Mouse (Mus musculus) small intestine, adult 2 months (tissue): ENCODE results near the gene Shh. TPM values are rescaled to one million over a fixed set of nuclear protein-coding genes. Genes with fewer than 3 reads are reported as not detected.
A peak's percentile ranks its signal among the peaks of the same experiment; 100 is the strongest.

Source experiments
- H3K27ac ChIP-seq: fragments of 200-500 bp; 2 replicates; pipeline ENCODE4 v1.5.1; 2012; ENCODE audit warnings: low read depth, low read length, control low read depth, inconsistent platforms; ENCODE audit not compliant: insufficient read depth
- H3K27me3 ChIP-seq: fragments of 200-500 bp; 2 replicates; pipeline ENCODE4 v1.6.1; 2012; ENCODE audit warnings: mild to moderate bottlenecking, moderate library complexity, low read length, inconsistent platforms; ENCODE audit not compliant: control insufficient read depth, insufficient read depth
- H3K36me3 ChIP-seq: fragments of 200-500 bp; 2 replicates; pipeline ENCODE4 v1.6.1; 2012; ENCODE audit warnings: mild to moderate bottlenecking, low read length, control low read depth, inconsistent platforms; ENCODE audit not compliant: control insufficient read depth, insufficient read depth
- H3K4me1 ChIP-seq: fragments of 200-500 bp; 2 replicates; pipeline ENCODE4 v1.6.1; 2012; ENCODE audit warnings: low read length, inconsistent platforms, mixed read lengths; ENCODE audit not compliant: control insufficient read depth, insufficient read depth, insufficient read length
- H3K4me3 ChIP-seq: fragments of 200-500 bp; 2 replicates; pipeline ENCODE4 v1.5.1; 2012; ENCODE audit warnings: low read depth, mild to moderate bottlenecking, control low read depth, inconsistent platforms, low read length, moderate library complexity
- CTCF ChIP-seq: fragments of 200-500 bp; IDR thresholded peaks from 2 replicates; pipeline ENCODE4 v1.5.1; 2012; ENCODE audit warnings: low read depth, mild to moderate bottlenecking, control low read depth, inconsistent platforms, low read length, moderate library complexity, mixed read lengths; ENCODE audit not compliant: insufficient replicate concordance, insufficient read length; ENCODE audit errors: extremely low read depth
- POLR2A ChIP-seq: fragments of 200-500 bp; IDR thresholded peaks from 2 replicates; pipeline ENCODE4 v1.6.1; 2012; ENCODE audit warnings: low read depth, mild to moderate bottlenecking, control low read depth, inconsistent platforms, low read length, moderate library complexity
- WGBS: fragments of 180-500 bp; shearing (Covaris S2); methylation state at CpG from one replicate; pipeline ENCODE4 v1.1.7; 2018; 5-methylcytosine and 5-hydroxymethylcytosine counted together
- polyA plus RNA-seq: library from polyadenylated mRNA; depleted of rRNA; stranded (reverse); fragments of >200 nt; gene quantifications from 2 replicates; pipeline ENCODE4 v1.2.3, GENCODE M21; 2012

The Shh gene
- polyA plus RNA-seq, 1 experiment: 0.56 TPM

DNA sequence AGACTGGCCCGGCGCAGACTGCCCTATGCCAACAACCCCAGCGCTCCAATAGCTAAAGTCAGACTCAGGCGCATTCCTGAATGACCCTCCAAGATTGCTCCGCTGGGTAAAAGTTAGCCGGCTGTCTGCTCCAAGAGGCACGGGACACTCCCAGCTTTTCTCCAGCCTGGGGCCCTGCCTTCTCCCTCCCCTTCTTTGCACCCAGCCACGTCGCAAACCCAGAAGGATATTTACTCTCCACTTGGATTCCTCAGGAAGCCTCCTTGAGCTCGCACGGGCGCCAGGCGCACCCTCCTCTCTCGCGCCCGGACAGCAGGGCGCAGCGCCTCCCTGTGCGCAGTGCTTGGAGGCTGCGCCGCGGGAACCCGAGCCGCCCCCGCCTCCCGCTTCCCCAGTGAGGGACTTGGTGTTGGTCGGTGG lies 8.2 kb downstream of the Shh start:
- H3K4me1 ChIP-seq: peaks cover 7% of the 10 kb centered on the region
- H3K27ac ChIP-seq: no peak overlapping the region
- peaks cover 26% of the 10 kb centered on the region for H3K27me3 ChIP-seq
- 2% methylated on average over 27 of the region's 27 CpGs for WGBS
- peak overlapping the region; percentile 31 for H3K4me3 ChIP-seq
- TF ChIP-seq POLR2A (no peak), CTCF (no peak)
- no peaks in the 10 kb centered on the region for H3K36me3 ChIP-seq

DNA sequence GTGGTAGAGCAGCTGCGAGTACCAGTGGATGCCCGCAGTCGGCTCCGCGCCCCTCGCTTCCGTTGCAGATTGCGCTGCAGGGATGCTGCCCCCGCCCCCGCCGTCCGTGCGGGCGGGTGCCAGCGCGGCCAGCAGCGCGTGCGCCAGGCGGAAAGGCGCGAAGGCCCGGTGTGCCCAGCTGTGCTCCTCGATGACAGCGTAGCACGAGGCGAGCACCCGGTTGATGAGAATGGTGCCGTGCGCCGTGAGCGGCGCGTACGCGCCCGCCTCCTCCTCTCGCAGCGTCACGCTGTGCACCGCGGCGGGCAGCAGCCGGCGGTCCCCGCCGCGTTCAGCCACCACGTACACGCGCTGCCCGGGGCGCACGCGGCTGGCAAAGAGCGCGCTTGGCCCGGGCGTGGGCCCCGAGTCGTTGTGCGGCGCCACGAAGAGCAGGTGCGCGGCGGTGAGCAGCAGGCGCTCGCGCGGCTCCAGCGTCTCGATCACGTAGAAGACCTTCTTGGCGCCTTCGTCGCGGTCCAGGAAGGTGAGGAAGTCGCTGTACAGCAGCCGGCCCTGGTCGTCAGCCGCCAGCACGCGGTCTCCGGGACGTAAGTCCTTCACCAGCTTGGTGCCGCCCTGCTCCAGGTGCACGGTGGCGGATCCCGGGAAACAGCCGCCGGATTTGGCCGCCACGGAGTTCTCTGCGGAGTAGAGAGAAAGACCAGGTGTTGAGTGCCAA lies 9.0 kb downstream of the Shh start:
- WGBS: 6% methylated on average over 95 of the region's 95 CpGs
- no peaks in the 10 kb centered on the region for H3K36me3 ChIP-seq
- H3K4me3 ChIP-seq: peak overlapping the region; percentile 31
- peaks cover 7% of the 10 kb centered on the region for H3K4me1 ChIP-seq
- peaks cover 26% of the 10 kb centered on the region for H3K27me3 ChIP-seq
- TF ChIP-seq POLR2A (no peak), CTCF (no peak)
- H3K27ac ChIP-seq: no peak overlapping the region

GRCm38 (mm10) chr5:28456366-28456765 lies 10.7 kb downstream of the Shh start:
- H3K4me1 ChIP-seq: peaks cover 7% of the 10 kb centered on the region
- H3K27ac ChIP-seq: no peak overlapping the region
- WGBS: 90% methylated on average over 1 of the region's 1 CpGs
- no peaks in the 10 kb centered on the region for H3K36me3 ChIP-seq
- TF ChIP-seq CTCF: no peak
- no peak for TF ChIP-seq POLR2A
- H3K27me3 ChIP-seq: peaks cover 26% of the 10 kb centered on the region
- H3K4me3 ChIP-seq: no peak overlapping the region

GRCm38 (mm10) chr5:28455721-28456120 lies 11.3 kb downstream of the Shh start:
- no peaks in the 10 kb centered on the region for H3K36me3 ChIP-seq
- no peak overlapping the region for H3K4me3 ChIP-seq
- H3K27me3 ChIP-seq: peaks cover 26% of the 10 kb centered on the region
- 93% methylated on average over 5 of the region's 5 CpGs for WGBS
- no peak overlapping the region for H3K27ac ChIP-seq
- no peak for TF ChIP-seq CTCF
- no peak for TF ChIP-seq POLR2A
- H3K4me1 ChIP-seq: peaks cover 7% of the 10 kb centered on the region

DNA sequence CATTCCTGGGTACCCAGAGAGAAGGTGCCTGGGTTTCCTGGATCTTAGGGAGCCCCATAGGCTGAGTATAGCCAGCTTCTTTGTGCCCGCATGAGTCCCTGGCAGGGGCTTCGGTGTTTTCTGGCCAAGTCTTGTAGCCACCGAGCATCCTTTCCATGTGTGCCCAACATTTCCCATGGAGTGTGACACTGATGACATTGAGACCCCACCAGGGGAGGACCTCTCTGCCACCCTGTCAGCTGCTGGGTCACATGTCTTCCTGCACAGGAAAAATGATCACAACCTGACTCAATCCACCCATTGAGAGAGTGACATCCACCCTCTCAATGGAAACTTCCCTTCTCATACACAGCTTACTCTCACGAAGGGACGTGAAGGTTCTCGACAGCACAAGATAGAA lies 12.5 kb downstream of the Shh start:
- TF ChIP-seq POLR2A (no peak), CTCF (no peak)
- Histone ChIP-seq H3K27ac (no peak overlapping the region), H3K27me3 (peaks cover 14% of the 10 kb centered on the region), H3K36me3 (no peaks in the 10 kb centered on the region), H3K4me3 (no peak overlapping the region), H3K4me1 (peaks cover 7% of the 10 kb centered on the region)
- WGBS: 90% methylated on average over 6 of the region's 6 CpGs

DNA sequence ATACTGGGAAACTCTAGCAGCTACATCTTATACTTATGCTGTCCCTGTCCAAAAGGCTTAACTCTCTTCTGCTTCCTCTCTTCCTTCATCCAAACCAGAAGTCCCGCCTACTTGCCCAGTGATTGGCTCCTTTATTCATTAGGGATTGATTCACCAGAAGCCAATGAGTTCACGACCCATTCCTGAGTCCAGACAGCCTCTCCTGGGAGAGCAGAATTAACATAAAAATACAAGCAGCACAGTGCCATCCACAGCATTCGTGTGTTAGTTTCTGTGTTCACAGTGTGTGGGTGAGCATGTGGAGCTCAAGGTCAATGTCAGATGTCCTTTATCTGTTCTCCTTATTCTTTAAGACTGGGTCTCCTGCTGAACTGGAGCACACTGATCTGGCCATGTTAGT lies 13.5 kb downstream of the Shh start:
- Histone ChIP-seq H3K36me3 (no peaks in the 10 kb centered on the region), H3K4me3 (no peak overlapping the region), H3K27me3 (peaks cover 8% of the 10 kb centered on the region), H3K4me1 (peaks cover 7% of the 10 kb centered on the region; the same call in 1 of the 2 replicates), H3K27ac (no peak overlapping the region)
- WGBS: 69% methylated on average over 3 of the region's 3 CpGs
- TF ChIP-seq POLR2A (no peak), CTCF (no peak)

DNA sequence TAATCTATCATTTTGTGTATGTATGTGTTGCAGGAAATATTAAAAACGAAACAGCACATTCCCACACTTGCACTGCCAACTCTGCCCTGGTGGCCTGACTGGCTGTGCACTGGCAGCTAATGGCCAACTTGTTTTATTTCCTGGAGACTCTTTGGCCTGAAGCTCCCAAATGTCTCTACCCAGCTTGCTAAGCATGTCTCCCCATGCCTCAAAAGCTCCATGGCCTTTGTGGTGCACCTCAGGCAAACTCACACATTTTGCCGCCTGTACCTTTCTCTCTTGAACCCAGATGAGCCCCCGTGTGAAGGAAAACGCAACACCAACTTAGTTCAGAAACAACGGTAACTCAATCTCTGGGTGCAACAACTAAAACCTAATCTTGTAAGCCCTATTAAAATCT lies 14.0 kb downstream of the Shh start:
- Histone ChIP-seq H3K27ac (no peak overlapping the region), H3K4me3 (no peak overlapping the region), H3K4me1 (peaks cover 4% of the 10 kb centered on the region; the same call in 1 of the 2 replicates), H3K36me3 (no peaks in the 10 kb centered on the region), H3K27me3 (peaks cover 5% of the 10 kb centered on the region)
- WGBS: 89% methylated on average over 5 of the region's 5 CpGs
- no peak for TF ChIP-seq POLR2A
- no peak for TF ChIP-seq CTCF
